Mouse (Mus musculus): ENCODE results near the gene Sgk1. TPM values are rescaled to one million over a fixed set of nuclear protein-coding genes. Genes with fewer than 3 reads are reported as not detected.
"Not testable (repeated sequence)": the region's sequence is repeated elsewhere in the genome, so short reads cannot be mapped to it uniquely, and the experiment has no call there.

The Sgk1 gene
- polyA plus RNA-seq, 2 experiments from 2014 or later, result 34.8 to 57.5 TPM

- no peak for ATAC-seq
These were observed 122.8 kb downstream of the Sgk1 start for GRCm38 (mm10) chr10:22004763-22005162.

DNA sequence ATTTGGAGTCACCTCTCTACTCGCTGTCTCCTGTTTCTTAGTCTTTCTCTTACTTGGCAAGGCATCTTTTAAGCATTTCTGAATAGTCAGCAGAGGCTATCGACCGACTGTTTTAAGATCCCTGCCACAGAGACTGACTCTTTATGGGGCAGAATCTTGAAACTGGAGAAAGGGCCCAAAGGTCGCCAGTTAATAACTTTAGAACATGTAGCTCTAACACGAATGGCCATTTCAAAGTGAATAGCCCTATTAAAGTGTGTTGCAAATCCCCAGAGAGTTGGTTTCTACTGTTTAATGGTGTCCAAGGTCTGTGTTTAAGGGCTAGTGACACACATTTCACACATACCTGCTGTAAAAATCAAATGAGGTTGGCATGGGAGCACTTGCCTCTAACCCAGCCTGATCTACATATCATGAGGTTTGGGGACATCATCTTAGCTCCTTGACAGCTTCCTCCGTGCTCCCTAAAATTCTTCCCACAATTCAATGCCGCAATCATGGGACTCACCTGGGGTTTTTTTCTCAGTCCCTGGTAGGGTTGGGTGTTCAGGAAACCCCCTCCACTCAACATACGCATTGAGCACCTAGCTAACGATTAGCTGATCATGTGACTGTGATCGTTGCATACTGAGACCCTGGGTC is 125.3 kb downstream of the Sgk1 start:
- ATAC-seq, result no peak

- ATAC-seq, result peak; percentile 76
These were observed 125.8 kb downstream of the Sgk1 start for GRCm38 (mm10) chr10:22007802-22008172.

DNA sequence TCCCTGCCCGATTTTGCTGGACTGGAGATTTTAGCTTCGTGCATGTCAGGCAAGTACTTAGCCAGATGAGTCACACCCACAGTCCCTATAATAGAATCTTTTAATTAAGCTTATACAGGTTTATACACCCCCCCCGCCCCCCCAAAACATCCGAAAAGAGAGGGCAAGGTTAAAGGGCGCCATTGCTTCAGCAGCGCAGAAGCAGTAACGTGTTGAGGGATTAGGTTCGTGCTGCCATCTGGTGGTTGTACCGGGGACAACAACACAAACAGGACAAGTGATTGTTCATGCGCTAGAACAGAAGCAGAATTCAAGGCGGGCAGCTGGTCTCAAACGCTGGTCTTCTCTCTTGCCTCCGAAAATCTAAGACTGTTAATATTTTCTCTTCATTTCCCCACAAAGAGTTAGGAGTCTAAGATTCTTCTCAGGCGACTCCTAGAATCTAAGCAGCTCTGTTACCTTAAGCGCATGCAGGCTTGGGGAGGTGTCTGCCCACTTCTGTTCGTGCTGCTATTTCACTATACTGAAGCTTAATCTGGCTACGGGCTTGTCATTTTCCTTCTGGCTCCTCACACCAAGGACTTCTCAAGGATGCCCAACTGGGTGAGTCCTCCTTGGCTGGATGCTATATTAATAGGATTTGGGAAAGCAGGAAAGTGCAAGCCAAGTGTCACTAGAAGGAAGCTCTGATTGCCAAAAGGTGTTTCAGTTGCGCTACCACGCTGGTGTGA is 128.3 kb downstream of the Sgk1 start:
- peak; percentile 49 for ATAC-seq

- ATAC-seq, result no peak
These were observed 135.6 kb downstream of the Sgk1 start for GRCm38 (mm10) chr10:22017469-22018159.

DNA sequence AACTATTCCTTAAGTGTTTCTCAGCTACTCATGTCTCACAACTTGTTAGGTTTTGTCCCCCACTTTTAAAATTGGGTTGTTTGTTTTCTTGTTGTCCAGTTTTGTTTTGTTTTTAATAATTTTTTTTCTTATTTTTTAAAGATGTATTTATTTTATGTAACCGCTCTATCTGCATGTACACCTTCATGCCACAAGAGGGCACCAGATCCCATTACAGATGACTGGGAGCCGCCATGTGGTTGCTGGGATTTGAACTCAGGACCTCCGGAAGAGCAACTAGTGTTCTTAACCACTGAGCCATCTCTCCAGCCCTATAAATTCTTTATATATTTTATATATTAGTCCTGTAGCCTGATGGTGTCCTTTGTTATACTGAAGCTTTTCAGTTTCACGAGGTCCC is 136.6 kb downstream of the Sgk1 start:
- no peak for ATAC-seq

DNA sequence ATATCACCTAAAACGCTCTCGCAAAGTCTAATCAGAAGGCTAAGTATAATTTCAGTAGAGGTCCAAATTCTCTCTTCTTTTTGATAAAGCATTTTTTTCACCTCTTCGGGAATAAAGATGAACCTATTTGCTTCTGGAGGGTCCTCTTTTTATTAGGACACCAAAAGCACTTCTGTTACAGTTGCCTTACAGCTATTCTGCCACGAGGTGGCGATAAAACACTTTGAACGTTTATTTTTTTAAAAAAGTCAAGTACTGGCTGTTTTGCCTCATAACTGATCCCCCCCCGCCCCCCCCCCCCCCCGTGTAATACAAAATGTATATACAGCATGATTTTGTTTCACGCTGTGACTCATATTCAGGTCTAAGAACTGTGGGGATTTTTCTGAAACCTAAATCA is 152.3 kb downstream of the Sgk1 start:
- ATAC-seq, result no peak

DNA sequence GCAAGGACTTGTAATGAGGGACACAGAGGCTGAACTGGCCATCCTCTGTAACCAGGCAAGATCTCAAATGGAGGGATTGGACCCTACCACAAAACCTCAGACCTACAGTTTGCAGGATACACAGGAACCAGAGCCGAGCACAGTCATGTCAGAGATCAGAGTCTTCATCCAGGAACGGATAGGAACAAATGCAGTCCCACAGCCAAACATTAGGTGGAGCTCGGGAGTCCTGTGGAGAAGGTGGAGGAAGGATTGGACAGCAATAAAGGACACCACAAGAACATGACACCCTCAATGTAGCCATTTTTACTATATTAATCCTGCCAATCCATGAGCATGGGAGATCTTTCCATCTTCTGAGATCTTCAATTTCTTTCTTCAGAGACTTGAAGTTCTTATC is 154.3 kb downstream of the Sgk1 start:
- not testable (repeated sequence) for ATAC-seq

Other genes starting within 250 kb of the Sgk1 start
- gene 4930444G20Rik, start 185.9 kb downstream of the Sgk1 start, polyA plus RNA-seq (2017; shearing (Covaris generic)), result not detected